Mouse (Mus musculus) neural tube, embryonic 15.5 days (tissue): ENCODE data around the gene Vmn1r138. TPM values are rescaled to one million over a fixed set of nuclear protein-coding genes. Genes with fewer than 3 reads are reported as not detected.
"Not testable (repeated sequence)": the region's sequence is repeated elsewhere in the genome, so short reads cannot be mapped to it uniquely, and the experiment has no call there.

Experiments used
- ATAC-seq: fragments of 200-750 bp; cut with Nextera tagmentation; 2 replicates; pipeline ENCODE4 v1.8.0; 2017; ENCODE audit warnings: mild to moderate bottlenecking, moderate TSS enrichment, moderate library complexity; ENCODE audit not compliant: low FRiP score
- H3K27ac ChIP-seq: fragments of 300-500 bp; sonication (generic); replicated peaks from 2 replicates; pipeline ENCODE4 v1.5.1; 2015; ENCODE audit warnings: mild to moderate bottlenecking, inconsistent platforms
- H3K27me3 ChIP-seq: fragments of 300-500 bp; sonication (generic); replicated peaks from 2 replicates; pipeline ENCODE4 v1.6.1; 2015; ENCODE audit warnings: inconsistent platforms
- H3K36me3 ChIP-seq: fragments of 300-500 bp; sonication (generic); 2 replicates; pipeline ENCODE4 v1.6.1; 2015; ENCODE audit warnings: inconsistent platforms
- H3K4me1 ChIP-seq: fragments of 300-500 bp; sonication (generic); 2 replicates; pipeline ENCODE4 v1.6.1; 2015; ENCODE audit warnings: inconsistent platforms
- H3K4me2 ChIP-seq: fragments of 300-500 bp; sonication (generic); 2 replicates; pipeline ENCODE4 v1.6.1; 2015; ENCODE audit warnings: inconsistent platforms, mild to moderate bottlenecking, moderate library complexity
- H3K4me3 ChIP-seq: fragments of 300-500 bp; sonication (generic); replicated peaks from 2 replicates; pipeline ENCODE4 v1.5.1; 2015; ENCODE audit warnings: mild to moderate bottlenecking, inconsistent platforms
- H3K9ac ChIP-seq: fragments of 300-500 bp; sonication (generic); replicated peaks from 2 replicates; pipeline ENCODE4 v1.6.1; 2015; ENCODE audit warnings: mild to moderate bottlenecking, inconsistent platforms
- H3K9me3 ChIP-seq: fragments of 300-500 bp; sonication (generic); replicated peaks from 2 replicates; pipeline ENCODE4 v1.6.1; 2016; ENCODE audit warnings: inconsistent platforms
- WGBS: fragments of 180-500 bp; shearing (Covaris S2); methylation state at CpG from one replicate; pipeline ENCODE4 v1.1.7; 2015; ENCODE audit warnings: mixed read lengths; 5-methylcytosine and 5-hydroxymethylcytosine counted together
- polyA plus RNA-seq: library from polyadenylated mRNA; unstranded; fragments of >200 nt; fragmentation: Nextera tagmentation; extraction: Ambion mirVana; gene quantifications from 2 replicates; pipeline ENCODE4 v1.2.1, GENCODE M21; 2015

Gene Vmn1r138
- not detected in 2 replicates for polyA plus RNA-seq

GRCm38 (mm10) chr7:22028797-22029196 is at the start of gene Vmn1r138:
Gene Vmn1r138 (minus strand): TSS chr7:22028897.
- H3K36me3 ChIP-seq, ATAC-seq, H3K27me3 ChIP-seq, H3K9me3 ChIP-seq, H3K4me1 ChIP-seq, H3K4me3 ChIP-seq, H3K4me2 ChIP-seq, H3K27ac ChIP-seq, H3K9ac ChIP-seq: not testable (repeated sequence)
- WGBS: no CpG with 5 or more reads among the region's 2 CpGs

GRCm38 (mm10) chr7:22068757-22069156 is 40.1 kb upstream of the Vmn1r138 start, which contains the start of gene Vmn1r139:
Gene Vmn1r139 (plus strand): TSS chr7:22069057.
- ATAC-seq, H3K4me2 ChIP-seq, H3K36me3 ChIP-seq, H3K27me3 ChIP-seq, H3K4me1 ChIP-seq, H3K9me3 ChIP-seq, H3K4me3 ChIP-seq, H3K27ac ChIP-seq, H3K9ac ChIP-seq: not testable (repeated sequence)
- WGBS: no CpG with 5 or more reads among the region's 7 CpGs

- no CpG with 5 or more reads among the region's 1 CpGs for WGBS
- ATAC-seq, H3K4me3 ChIP-seq, H3K9ac ChIP-seq, H3K27me3 ChIP-seq, H3K9me3 ChIP-seq, H3K4me2 ChIP-seq, H3K27ac ChIP-seq, H3K4me1 ChIP-seq, H3K36me3 ChIP-seq: not testable (repeated sequence)
Observed at GRCm38 (mm10) chr7:22056205-22056604, 27.5 kb upstream of the Vmn1r138 start, which contains the start of gene Gm6176. Gene Gm6176 (minus strand): TSS chr7:22056305.

GRCm38 (mm10) chr7:21994287-21994686 is 34.4 kb downstream of the Vmn1r138 start, which contains the start of gene Vmn1r137:
Gene Vmn1r137 (plus strand): TSS chr7:21994587.
- ATAC-seq, H3K27me3 ChIP-seq, H3K4me2 ChIP-seq, H3K27ac ChIP-seq, H3K9me3 ChIP-seq, H3K4me3 ChIP-seq, H3K9ac ChIP-seq, H3K4me1 ChIP-seq, H3K36me3 ChIP-seq: not testable (repeated sequence)
- WGBS: no CpG with 5 or more reads among the region's 3 CpGs

Other genes with a start within 250 kb of the Vmn1r138 start
- not detected in 2 replicates for gene Gm4177, start 232.2 kb downstream of the Vmn1r138 start, polyA plus RNA-seq
- gene Vmn1r135, start 196.5 kb downstream of the Vmn1r138 start, polyA plus RNA-seq: not detected in 2 replicates
- not detected in 2 replicates for gene Gm5725, start 184.6 kb downstream of the Vmn1r138 start, polyA plus RNA-seq
- not detected in 2 replicates for gene Gm5891, start 107.6 kb downstream of the Vmn1r138 start, polyA plus RNA-seq
- not detected in 2 replicates for gene Vmn1r137, start 34.3 kb downstream of the Vmn1r138 start, polyA plus RNA-seq
- not detected in 2 replicates for gene Gm6176, start 27.4 kb upstream of the Vmn1r138 start, polyA plus RNA-seq
- not detected in 2 replicates for gene Vmn1r139, start 40.2 kb upstream of the Vmn1r138 start, polyA plus RNA-seq
- not detected in 2 replicates for gene Gm16451, start 89.3 kb upstream of the Vmn1r138 start, polyA plus RNA-seq
- gene Gm10666, start 105.8 kb upstream of the Vmn1r138 start, polyA plus RNA-seq: not detected in 2 replicates
- not detected in 2 replicates for gene Vmn1r142, start 135.1 kb upstream of the Vmn1r138 start, polyA plus RNA-seq
- not detected in 2 replicates for gene Vmn1r143, start 160.5 kb upstream of the Vmn1r138 start, polyA plus RNA-seq
- gene Gm8653, start 172.4 kb upstream of the Vmn1r138 start, polyA plus RNA-seq: not detected in 2 replicates
- gene Gm8453, start 200.6 kb upstream of the Vmn1r138 start, polyA plus RNA-seq: not detected in 2 replicates